8 mouse cellular contexts compared by ENCODE assay signal in the genomic region with DNA sequence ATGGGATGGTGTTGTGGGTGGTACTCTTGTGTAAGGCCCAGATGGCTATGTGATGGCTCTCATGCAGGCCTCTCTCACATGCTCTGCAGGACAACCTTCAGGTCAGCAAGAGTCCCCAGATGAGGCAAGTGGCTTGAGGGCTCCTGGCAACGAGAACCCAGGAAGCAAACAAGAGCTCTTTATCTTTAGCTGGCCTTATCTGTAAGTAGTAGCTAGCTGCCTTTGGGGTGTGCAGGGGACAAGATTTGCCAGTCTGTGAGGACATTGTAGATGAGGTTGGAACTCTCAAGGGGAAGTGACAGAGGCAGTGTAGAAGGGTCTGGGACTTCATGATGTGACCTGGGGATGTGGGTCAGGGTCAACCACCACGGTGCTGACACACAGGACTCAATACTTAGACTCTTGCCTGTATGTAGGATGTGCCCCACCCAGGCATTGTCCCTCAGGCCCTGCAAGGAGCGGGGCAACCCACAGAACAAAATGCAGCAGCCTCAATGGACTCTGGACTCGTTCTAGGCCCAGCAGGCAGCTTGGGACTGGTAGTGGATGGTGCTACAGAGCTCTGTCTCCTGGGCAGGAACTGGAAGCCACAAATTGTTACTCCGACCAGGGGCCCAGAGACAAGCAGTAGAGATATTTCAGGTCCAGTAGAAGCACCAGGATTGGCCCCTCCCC. TPM values are rescaled to one million over a fixed set of nuclear protein-coding genes. Genes with fewer than 3 reads are reported as not detected.
DNase-seq lines count a peak whose midpoint lies in the region; ATAC-seq lines count a peak whose summit lies in the region.
"Had no signal": no experiment of that assay in that cellular context is flagged by ENCODE, and none has a peak within 500 bp of the region (broad histone marks: within the 10 kb centered on the region; RNA-seq: fewer than 3 reads in every experiment).

No protein-coding gene starts in this region.

- no peak for ATAC-seq in kidney, embryonic 14.5 days (ENCODE audit: low FRiP score, low TSS enrichment)
- ATAC-seq in intestine, embryonic 14.5 days (replicated peaks; ENCODE audit: low FRiP score, low TSS enrichment, low read depth), result no peak

- no peak for DNase-seq in kidney, adult 11 months
- peak; percentile 57 for DNase-seq in intestine, embryonic 14.5 days (ENCODE audit: low spot score)
- peak; percentile 26 for DNase-seq in lung, postnatal 10 days
- no peak for DNase-seq in natural killer cell, adult 2 months (ENCODE audit: low spot score in 2 of 2)
- DNase-seq in T-cell, adult 2 months (ENCODE audit: low spot score), result no peak

- 0 out of 2 replicates have a peak overlapping the region, but pooled peaks have one; percentile 2 for H3K4me2 ChIP-seq in kidney, embryonic 14.5 days (replicated peaks; ENCODE audit: low read depth, low read length)
- H3K4me2 ChIP-seq in intestine, embryonic 14.5 days (ENCODE audit: low read length), result peak overlapping the region; percentile 46

- no peaks in the 10 kb centered on the region; the same call in 1 of the 2 replicates for H3K9me3 ChIP-seq in kidney, embryonic 14.5 days (ENCODE audit: control insufficient read depth, low read length)
- H3K9me3 ChIP-seq in intestine, embryonic 14.5 days (ENCODE audit: control insufficient read depth, low read length), result no peaks in the 10 kb centered on the region

- peak overlapping the region; percentile 77; the same call in 1 of the 2 replicates for H3K27ac ChIP-seq in kidney, embryonic 14.5 days (ENCODE audit: low read depth, low read length)
- peak overlapping the region; percentile 9; the same call in 1 of the 2 replicates for H3K27ac ChIP-seq in brown adipose tissue, adult 24 weeks (replicated peaks; ENCODE audit: low read depth, low read length)
- peak overlapping the region; percentile 77 for H3K27ac ChIP-seq in intestine, embryonic 14.5 days (ENCODE audit: low read depth)

- H3K4me3 ChIP-seq in kidney, embryonic 14.5 days (ENCODE audit: low read length), result no peak overlapping the region
- H3K4me3 ChIP-seq in brown adipose tissue, adult 24 weeks (ENCODE audit: insufficient read depth, low read depth, low read length), result peak overlapping the region; percentile 58
- H3K4me3 ChIP-seq in intestine, embryonic 14.5 days (ENCODE audit: low read depth, low read length), result peak overlapping the region; percentile 22; the same call in 1 of the 2 replicates

- H3K27me3 ChIP-seq in kidney, embryonic 14.5 days (ENCODE audit: control insufficient read depth, insufficient read depth, low read length), result no peaks in the 10 kb centered on the region
- no peaks in the 10 kb centered on the region for H3K27me3 ChIP-seq in intestine, embryonic 14.5 days (replicated peaks; ENCODE audit: control insufficient read depth, insufficient read depth, low read length)

- H3K36me3 ChIP-seq in kidney, embryonic 14.5 days (ENCODE audit: control insufficient read depth, insufficient read depth, low read length), result no peaks in the 10 kb centered on the region
- peaks cover 10% of the 10 kb centered on the region for H3K36me3 ChIP-seq in intestine, embryonic 14.5 days (ENCODE audit: control insufficient read depth, insufficient read depth, low read length)

- no peak overlapping the region for H3K9ac ChIP-seq in kidney, embryonic 14.5 days (ENCODE audit: low read depth, low read length)
- 0 out of 2 replicates have a peak overlapping the region, but pooled peaks have one; percentile 20 for H3K9ac ChIP-seq in intestine, embryonic 14.5 days (ENCODE audit: low read length)

- H3K4me1 ChIP-seq in kidney, embryonic 14.5 days (ENCODE audit: control insufficient read depth, insufficient read depth, low read length), result peaks cover 28% of the 10 kb centered on the region
- H3K4me1 ChIP-seq in brown adipose tissue, adult 24 weeks (ENCODE audit: control insufficient read depth, insufficient read depth, insufficient read length, low read length), result peaks cover 21% of the 10 kb centered on the region
- H3K4me1 ChIP-seq in intestine, embryonic 14.5 days (replicated peaks; ENCODE audit: control insufficient read depth, insufficient read depth, low read length), result peaks cover 29% of the 10 kb centered on the region

- 78% methylated on average over 5 of the region's 5 CpGs for WGBS in kidney, embryonic 14.5 days
- WGBS in intestine, embryonic 14.5 days, result 57% methylated on average over 5 of the region's 5 CpGs

RNA-seq across cellular contexts. Expression of gene Lgals3bp, which starts 1.9 kb away (rescaled TPM):
- polyA plus RNA-seq in kidney, embryonic 14.5 days (2014; fragmentation: Nextera tagmentation; extraction: Ambion mirVana), result 11.8 and 13.0 TPM in 2 replicates
- 86.8 and 88.8 TPM in 2 replicates for polyA plus RNA-seq in brown adipose tissue, adult 24 weeks (2012; ENCODE audit: insufficient read depth, insufficient read length, missing spikeins)
- 108 and 120 TPM in 2 replicates for polyA plus RNA-seq in intestine, embryonic 14.5 days (2014; fragmentation: Nextera tagmentation; extraction: Ambion mirVana)

RNA-seq across cellular contexts. Expression of gene Cant1, which starts 18.9 kb away (rescaled TPM):
- polyA plus RNA-seq in kidney, embryonic 14.5 days (2014; fragmentation: Nextera tagmentation; extraction: Ambion mirVana), result 19.0 and 24.1 TPM in 2 replicates
- 11.4 and 12.1 TPM in 2 replicates for polyA plus RNA-seq in brown adipose tissue, adult 24 weeks (2012; ENCODE audit: insufficient read depth, insufficient read length, missing spikeins)
- 30.1 and 32.9 TPM in 2 replicates for polyA plus RNA-seq in intestine, embryonic 14.5 days (2014; fragmentation: Nextera tagmentation; extraction: Ambion mirVana)

RNA-seq across cellular contexts. Expression of gene C1qtnf1, which starts 28.0 kb away (rescaled TPM):
- polyA plus RNA-seq in kidney, embryonic 14.5 days (2014; fragmentation: Nextera tagmentation; extraction: Ambion mirVana), result 2.8 and 4.0 TPM in 2 replicates
- polyA plus RNA-seq in brown adipose tissue, adult 24 weeks (2012; ENCODE audit: insufficient read depth, insufficient read length, missing spikeins), result 9.1 and 14.7 TPM in 2 replicates
- 7.1 and 7.2 TPM in 2 replicates for polyA plus RNA-seq in intestine, embryonic 14.5 days (2014; fragmentation: Nextera tagmentation; extraction: Ambion mirVana)

RNA-seq across cellular contexts. Expression of gene Timp2, which starts 44.5 kb away (rescaled TPM):
- polyA plus RNA-seq in kidney, embryonic 14.5 days (2014; fragmentation: Nextera tagmentation; extraction: Ambion mirVana), result 58.7 and 102 TPM in 2 replicates
- polyA plus RNA-seq in brown adipose tissue, adult 24 weeks (2012; ENCODE audit: insufficient read depth, insufficient read length, missing spikeins), result 46.0 and 69.1 TPM in 2 replicates
- polyA plus RNA-seq in intestine, embryonic 14.5 days (2014; fragmentation: Nextera tagmentation; extraction: Ambion mirVana), result 80.9 and 83.9 TPM in 2 replicates

RNA-seq across cellular contexts. Expression of gene Cep295nl, which starts 57.7 kb away (rescaled TPM):
- 0.41 and 0.42 TPM in 2 replicates for polyA plus RNA-seq in kidney, embryonic 14.5 days (2014; fragmentation: Nextera tagmentation; extraction: Ambion mirVana)
- polyA plus RNA-seq in brown adipose tissue, adult 24 weeks (2012; ENCODE audit: insufficient read depth, insufficient read length, missing spikeins), result not detected in 2 replicates
- polyA plus RNA-seq in intestine, embryonic 14.5 days (2014; fragmentation: Nextera tagmentation; extraction: Ambion mirVana), result 0.61 and 0.69 TPM in 2 replicates
- polyA plus RNA-seq: large intestine, adult 2 months had no signal

Comparison
In these comparisons a context has a peak if more than half of its experiments do, and no peak if none do; other contexts are left out.
1. H3K27ac ChIP-seq: peak in every context shown above with its lines; median percentile 77 in kidney, embryonic 14.5 days; 77 in intestine, embryonic 14.5 days; 9 in brown adipose tissue, adult 24 weeks.
2. DNase-seq: peak in intestine, embryonic 14.5 days (single experiment) and lung, postnatal 10 days (single experiment); none in kidney, adult 11 months (single experiment), natural killer cell, adult 2 months (0 of 2) and T-cell, adult 2 months (single experiment).